Mouse (Mus musculus) cerebellum, postnatal 14 days (tissue): Measurements from ENCODE around the gene Olfr473.
"Not testable (repeated sequence)": the region's sequence is repeated elsewhere in the genome, so short reads cannot be mapped to it uniquely, and the experiment has no call there.

Experiments
- DNase-seq, 2 experiments: peaks; one replicate each; pipeline ENCODE4 v3.0.0; 2021; ENCODE audit warnings: mixed read lengths in 2 of 2

The Olfr473 gene

DNA sequence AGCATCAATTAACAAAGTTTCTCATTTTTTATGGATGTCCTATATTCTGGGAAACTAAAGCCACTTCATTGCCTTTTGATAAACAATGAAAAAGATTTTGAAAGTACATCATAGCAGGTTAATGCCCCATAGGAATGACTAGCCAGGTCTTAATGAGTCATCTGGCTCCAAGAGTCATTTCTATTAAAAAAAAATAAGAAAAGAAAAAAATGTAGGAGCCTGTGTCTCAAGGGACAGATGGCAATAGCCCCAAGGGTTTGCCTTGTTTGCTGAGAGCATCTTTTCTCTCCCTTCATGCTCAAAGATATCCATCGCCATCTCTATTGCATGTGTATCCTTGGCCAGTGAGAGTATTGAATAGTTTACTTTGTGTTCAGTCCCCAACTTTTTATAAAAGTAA lies at the start of gene Olfr473:
Gene Olfr473 (plus strand): TSS at position 301 of the 400 bp plus-strand sequence.
- DNase-seq, result no peak

DNA sequence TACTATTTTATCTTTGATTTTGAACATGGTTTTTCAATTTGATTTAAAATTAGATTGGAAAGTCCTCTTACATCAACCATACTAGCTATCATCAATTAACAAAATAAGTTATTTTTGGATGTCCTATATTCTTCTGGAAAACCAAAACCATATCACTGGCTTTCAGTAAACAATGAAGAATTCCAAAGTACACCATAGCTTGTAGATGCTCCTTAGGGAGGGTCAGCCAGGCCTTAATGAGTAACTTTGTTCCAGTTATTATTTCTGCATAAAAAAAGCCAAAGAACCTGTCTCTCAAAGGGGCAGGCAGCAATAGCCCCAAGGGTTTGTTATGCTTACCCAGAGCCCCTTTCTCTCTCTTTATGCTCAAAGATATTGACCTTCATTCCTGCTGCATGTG lies 32.6 kb upstream of the Olfr473 start, which contains the start of gene Olfr472:
Gene Olfr472 (plus strand): TSS at position 301 of the 400 bp plus-strand sequence.
- DNase-seq, result no peak

- not testable (repeated sequence) for DNase-seq
These were observed 22.3 kb downstream of the Olfr473 start for GRCm38 (mm10) chr7:107952539-107952938.

- no peak for DNase-seq
These were observed 24.1 kb downstream of the Olfr473 start, which contains the start of gene Olfr474 for GRCm38 (mm10) chr7:107954343-107954742. TSS of gene Olfr474 (plus strand) at chr7:107954643.

- DNase-seq, result no peak
These were observed 34.3 kb downstream of the Olfr473 start, which contains the start of gene Olfr476 for GRCm38 (mm10) chr7:107964503-107964902. TSS of gene Olfr476 (plus strand) at chr7:107964803.
